Mouse (Mus musculus) neural tube, embryonic 13.5 days (tissue): ENCODE results near the gene Brca2. TPM values are rescaled to one million over a fixed set of nuclear protein-coding genes. Genes with fewer than 3 reads are reported as not detected.
"Not testable (repeated sequence)": the region's sequence is repeated elsewhere in the genome, so short reads cannot be mapped to it uniquely, and the experiment has no call there.

ENCODE experiments used
- ATAC-seq: fragments of 200-750 bp; cut with Nextera tagmentation; 2 replicates; pipeline ENCODE4 v1.8.0; 2017; ENCODE audit warnings: low read depth, mild to moderate bottlenecking, moderate TSS enrichment, moderate library complexity
- H3K27ac ChIP-seq: fragments of 300-500 bp; sonication (generic); replicated peaks from 2 replicates; pipeline ENCODE4 v1.5.1; 2015; ENCODE audit warnings: moderate library complexity, mild to moderate bottlenecking, inconsistent platforms
- H3K27me3 ChIP-seq: fragments of 300-500 bp; sonication (generic); 2 replicates; pipeline ENCODE4 v1.6.1; 2015; ENCODE audit warnings: mild to moderate bottlenecking, inconsistent platforms
- H3K36me3 ChIP-seq: fragments of 300-500 bp; sonication (generic); 2 replicates; pipeline ENCODE4 v1.6.1; 2015; ENCODE audit warnings: mild to moderate bottlenecking, inconsistent platforms
- H3K4me1 ChIP-seq: fragments of 300-500 bp; sonication (generic); replicated peaks from 2 replicates; pipeline ENCODE4 v1.6.1; 2015; ENCODE audit warnings: inconsistent platforms
- H3K4me2 ChIP-seq: fragments of 300-500 bp; sonication (generic); 2 replicates; pipeline ENCODE4 v1.6.1; 2015; ENCODE audit warnings: inconsistent platforms, mild to moderate bottlenecking, moderate library complexity
- H3K4me3 ChIP-seq: fragments of 300-500 bp; sonication (generic); 2 replicates; pipeline ENCODE4 v1.5.1; 2015; ENCODE audit warnings: mild to moderate bottlenecking, inconsistent platforms
- H3K9ac ChIP-seq: fragments of 300-500 bp; sonication (generic); 2 replicates; pipeline ENCODE4 v1.6.1; 2015; ENCODE audit warnings: moderate library complexity, mild to moderate bottlenecking, inconsistent platforms
- H3K9me3 ChIP-seq: fragments of 300-500 bp; sonication (generic); 2 replicates; pipeline ENCODE4 v1.6.1; 2016; ENCODE audit warnings: inconsistent platforms
- WGBS: fragments of 180-500 bp; shearing (Covaris S2); methylation state at CpG from one replicate; pipeline ENCODE4 v1.1.7; 2015; 5-methylcytosine and 5-hydroxymethylcytosine counted together
- polyA plus RNA-seq: library from polyadenylated mRNA; unstranded; fragments of >200 nt; fragmentation: Nextera tagmentation; extraction: Ambion mirVana; gene quantifications from 2 replicates; pipeline ENCODE4 v1.2.1, GENCODE M21; 2015

The Brca2 gene
- polyA plus RNA-seq: 8.6 and 10.2 TPM in 2 replicates

GRCm38 (mm10) chr5:150521937-150522866 lies at the start of gene Brca2:
Gene Brca2 (plus strand): TSS chr5:150522630.
- peak within 1 kb of the TSS; percentile 64; the same call in 1 of the 2 replicates for H3K27ac ChIP-seq
- no peaks in the 10 kb centered on the region for H3K27me3 ChIP-seq
- H3K36me3 ChIP-seq: no peaks in the 10 kb centered on the region
- 7% methylated on average over 63 of the region's 63 CpGs for WGBS
- peaks cover 16% of the 10 kb centered on the region for H3K4me1 ChIP-seq
- H3K9ac ChIP-seq: peak within 1 kb of the TSS; percentile 84
- peak within 1 kb of the TSS; percentile 77 for H3K4me3 ChIP-seq
- ATAC-seq: peak; percentile 96
- H3K4me2 ChIP-seq: peak within 1 kb of the TSS; percentile 68
- H3K9me3 ChIP-seq: no peaks in the 10 kb centered on the region

- peaks cover 55% of the 10 kb centered on the region for H3K36me3 ChIP-seq
- WGBS: 86% methylated on average over 4 of the region's 4 CpGs
Observed at GRCm38 (mm10) chr5:150477364-150477763, 45.1 kb upstream of the Brca2 start.

GRCm38 (mm10) chr5:150478612-150479011 lies 43.8 kb upstream of the Brca2 start:
- Histone ChIP-seq H3K4me3 (no peak overlapping the region), H3K36me3 (peaks cover 55% of the 10 kb centered on the region), H3K27me3 (no peaks in the 10 kb centered on the region), H3K4me1 (no peaks in the 10 kb centered on the region), H3K27ac (no peak overlapping the region), H3K9ac (no peak overlapping the region), H3K9me3 (no peaks in the 10 kb centered on the region), H3K4me2 (no peak overlapping the region)
- 75% methylated on average over 4 of the region's 4 CpGs for WGBS
- no peak for ATAC-seq

More at GRCm38 (mm10) chr5:150477364-150477763, 45.1 kb upstream of the Brca2 start:
- Histone ChIP-seq H3K9me3 (no peaks in the 10 kb centered on the region), H3K27me3 (no peaks in the 10 kb centered on the region), H3K4me3 (no peak overlapping the region), H3K27ac (no peak overlapping the region), H3K9ac (no peak overlapping the region), H3K4me1 (no peaks in the 10 kb centered on the region), H3K4me2 (no peak overlapping the region)
- ATAC-seq: no peak

- no peak overlapping the region for H3K4me3 ChIP-seq
- 70% methylated on average over 3 of the region's 3 CpGs for WGBS
- H3K27me3 ChIP-seq: no peaks in the 10 kb centered on the region
- no peak overlapping the region for H3K4me2 ChIP-seq
- peaks cover 50% of the 10 kb centered on the region for H3K36me3 ChIP-seq
- ATAC-seq: no peak
- H3K9ac ChIP-seq: no peak overlapping the region
- H3K4me1 ChIP-seq: no peaks in the 10 kb centered on the region
- H3K27ac ChIP-seq: no peak overlapping the region
- no peaks in the 10 kb centered on the region for H3K9me3 ChIP-seq
Observed at GRCm38 (mm10) chr5:150485198-150485597, 37.2 kb upstream of the Brca2 start.

- Histone ChIP-seq H3K4me3 (no peak overlapping the region), H3K36me3 (peaks cover 42% of the 10 kb centered on the region), H3K4me2 (no peak overlapping the region), H3K27me3 (no peaks in the 10 kb centered on the region), H3K9ac (no peak overlapping the region), H3K9me3 (no peaks in the 10 kb centered on the region), H3K27ac (no peak overlapping the region), H3K4me1 (no peaks in the 10 kb centered on the region)
- ATAC-seq: no peak
- WGBS: 69% methylated on average over 3 of the region's 3 CpGs
Observed at GRCm38 (mm10) chr5:150490285-150490684, 32.1 kb upstream of the Brca2 start.

GRCm38 (mm10) chr5:150490821-150491220 lies 31.6 kb upstream of the Brca2 start:
- H3K4me1 ChIP-seq: no peaks in the 10 kb centered on the region
- no peaks in the 10 kb centered on the region for H3K9me3 ChIP-seq
- no peaks in the 10 kb centered on the region for H3K27me3 ChIP-seq
- WGBS: 77% methylated on average over 8 of the region's 8 CpGs
- ATAC-seq: no peak
- peaks cover 47% of the 10 kb centered on the region for H3K36me3 ChIP-seq
- no peak overlapping the region for H3K4me3 ChIP-seq
- H3K4me2 ChIP-seq: no peak overlapping the region
- no peak overlapping the region for H3K9ac ChIP-seq
- H3K27ac ChIP-seq: no peak overlapping the region

GRCm38 (mm10) chr5:150491573-150492173 lies 30.8 kb upstream of the Brca2 start:
- H3K9ac ChIP-seq, ATAC-seq, H3K27ac ChIP-seq, H3K4me2 ChIP-seq, H3K27me3 ChIP-seq, H3K9me3 ChIP-seq, H3K4me1 ChIP-seq, H3K4me3 ChIP-seq: not testable (repeated sequence)
- WGBS: 95% methylated on average over 4 of the region's 4 CpGs
- peaks cover 55% of the 10 kb centered on the region for H3K36me3 ChIP-seq

GRCm38 (mm10) chr5:150495792-150496191 lies 26.6 kb upstream of the Brca2 start:
- Histone ChIP-seq H3K36me3 (peaks cover 57% of the 10 kb centered on the region), H3K4me1 (no peaks in the 10 kb centered on the region), H3K27ac (no peak overlapping the region), H3K9ac (no peak overlapping the region), H3K27me3 (no peaks in the 10 kb centered on the region), H3K9me3 (no peaks in the 10 kb centered on the region), H3K4me3 (no peak overlapping the region), H3K4me2 (no peak overlapping the region)
- WGBS: 47% methylated on average over 6 of the region's 6 CpGs
- no peak for ATAC-seq

- no peak overlapping the region for H3K4me3 ChIP-seq
- H3K36me3 ChIP-seq: no peaks in the 10 kb centered on the region
- no peak overlapping the region for H3K27ac ChIP-seq
- no peak overlapping the region for H3K9ac ChIP-seq
- WGBS: 86% methylated on average over 5 of the region's 6 CpGs
- no peaks in the 10 kb centered on the region for H3K4me1 ChIP-seq
- no peaks in the 10 kb centered on the region for H3K9me3 ChIP-seq
- H3K27me3 ChIP-seq: no peaks in the 10 kb centered on the region
- no peak overlapping the region for H3K4me2 ChIP-seq
- ATAC-seq: no peak
Observed at GRCm38 (mm10) chr5:150510451-150511225, 11.8 kb upstream of the Brca2 start.

- no peak for ATAC-seq
- Histone ChIP-seq H3K9me3 (no peaks in the 10 kb centered on the region), H3K4me1 (no peaks in the 10 kb centered on the region), H3K4me2 (no peak overlapping the region), H3K27me3 (no peaks in the 10 kb centered on the region), H3K36me3 (no peaks in the 10 kb centered on the region), H3K27ac (no peak overlapping the region), H3K4me3 (no peak overlapping the region), H3K9ac (no peak overlapping the region)
- 76% methylated on average over 4 of the region's 4 CpGs for WGBS
Observed at GRCm38 (mm10) chr5:150513264-150513663, 9.2 kb upstream of the Brca2 start.

- 85% methylated on average over 1 of the region's 1 CpGs for WGBS
- Histone ChIP-seq H3K27ac (no peak overlapping the region), H3K36me3 (no peaks in the 10 kb centered on the region), H3K27me3 (no peaks in the 10 kb centered on the region), H3K4me1 (no peaks in the 10 kb centered on the region), H3K4me3 (no peak overlapping the region), H3K4me2 (no peak overlapping the region), H3K9ac (no peak overlapping the region), H3K9me3 (no peaks in the 10 kb centered on the region)
- no peak for ATAC-seq
Observed at GRCm38 (mm10) chr5:150514027-150514426, 8.4 kb upstream of the Brca2 start.

- Histone ChIP-seq H3K27me3 (no peaks in the 10 kb centered on the region), H3K36me3 (no peaks in the 10 kb centered on the region), H3K4me2 (no peak within 1 kb of the TSS), H3K4me1 (peaks cover 7% of the 10 kb centered on the region), H3K9ac (no peak within 1 kb of the TSS), H3K27ac (no peak within 1 kb of the TSS), H3K9me3 (no peaks in the 10 kb centered on the region), H3K4me3 (no peak within 1 kb of the TSS)
- WGBS: 67% methylated on average over 4 of the region's 4 CpGs
- ATAC-seq: no peak
Observed at GRCm38 (mm10) chr5:150518064-150518463, 4.4 kb upstream of the Brca2 start, which contains the start of gene Zar1l. Gene Zar1l (minus strand): TSS chr5:150518164.
